Mouse (Mus musculus) bone marrow, adult 2 months (tissue): ENCODE results near the gene Mapk14.

Experiments used
- CTCF ChIP-seq: fragments of 200-500 bp; IDR thresholded peaks from 2 replicates; pipeline ENCODE4 v1.5.1; 2011; ENCODE audit warnings: low read length, control low read depth; ENCODE audit not compliant: control insufficient read depth, insufficient read depth
- POLR2A ChIP-seq: fragments of 200-500 bp; IDR thresholded peaks from 2 replicates; pipeline ENCODE4 v1.6.1; 2011; ENCODE audit warnings: low read depth, mild to moderate bottlenecking, control low read depth, low read length, borderline replicate concordance; ENCODE audit not compliant: control insufficient read depth

- TF ChIP-seq CTCF (no peak), POLR2A (no peak)
Observed at GRCm38 (mm10) chr17:28708989-28709388, 17.9 kb downstream of the Mapk14 start.
